Mouse (Mus musculus) skeletal muscle tissue, adult 2 months (tissue): ENCODE data around the gene Hexim2.

Source experiments
- DNase-seq: peaks from one replicate; pipeline ENCODE4 v3.0.0-alpha.2; 2012; ENCODE audit warnings: low read depth, low spot score

Gene Hexim2

GRCm38 (mm10) chr11:103172392-103173040 lies 40.3 kb downstream of the Hexim2 start:
- DNase-seq = no peak

- no peak for DNase-seq
Measured at GRCm38 (mm10) chr11:103173041-103173770, 41.0 kb downstream of the Hexim2 start.

GRCm38 (mm10) chr11:103173771-103174344 lies 41.6 kb downstream of the Hexim2 start:
- DNase-seq = no peak

GRCm38 (mm10) chr11:103174411-103174832 lies 42.2 kb downstream of the Hexim2 start:
- no peak for DNase-seq

- DNase-seq = peak; percentile 47
Measured at GRCm38 (mm10) chr11:103174891-103175391, 42.7 kb downstream of the Hexim2 start.

- DNase-seq = peak; percentile 60
Measured at GRCm38 (mm10) chr11:103175688-103176442, 43.6 kb downstream of the Hexim2 start.

GRCm38 (mm10) chr11:103176510-103176909 lies 44.3 kb downstream of the Hexim2 start:
- DNase-seq = no peak

GRCm38 (mm10) chr11:103177216-103177615 lies 45.0 kb downstream of the Hexim2 start:
- no peak for DNase-seq

GRCm38 (mm10) chr11:103177815-103178485 lies 45.7 kb downstream of the Hexim2 start:
- DNase-seq = no peak

- no peak for DNase-seq
Measured at GRCm38 (mm10) chr11:103178748-103179147, 46.5 kb downstream of the Hexim2 start.

- DNase-seq = no peak
Measured at GRCm38 (mm10) chr11:103180426-103180825, 48.2 kb downstream of the Hexim2 start.

- DNase-seq = no peak
Measured at GRCm38 (mm10) chr11:103181349-103181748, 49.1 kb downstream of the Hexim2 start.

- DNase-seq = no peak
Measured at GRCm38 (mm10) chr11:103181911-103182310, 49.7 kb downstream of the Hexim2 start.

GRCm38 (mm10) chr11:103184891-103185290 lies 52.7 kb downstream of the Hexim2 start:
- no peak for DNase-seq
